Mouse (Mus musculus) kidney, adult 2 months (tissue): Measurements from ENCODE around the gene Cops2.

ENCODE experiments used
- CTCF ChIP-seq: fragments of 200-500 bp; conservative IDR thresholded peaks from 2 replicates; pipeline ENCODE4 v1.5.1; 2011; ENCODE audit warnings: low read depth, mild to moderate bottlenecking, control low read depth, low read length, moderate library complexity, mixed read lengths; ENCODE audit not compliant: insufficient read depth, insufficient read length
- POLR2A ChIP-seq: fragments of 200-500 bp; IDR thresholded peaks from one replicate; pipeline ENCODE4 v1.6.1; 2011; ENCODE audit warnings: low read depth, low read length, control low read depth

DNA sequence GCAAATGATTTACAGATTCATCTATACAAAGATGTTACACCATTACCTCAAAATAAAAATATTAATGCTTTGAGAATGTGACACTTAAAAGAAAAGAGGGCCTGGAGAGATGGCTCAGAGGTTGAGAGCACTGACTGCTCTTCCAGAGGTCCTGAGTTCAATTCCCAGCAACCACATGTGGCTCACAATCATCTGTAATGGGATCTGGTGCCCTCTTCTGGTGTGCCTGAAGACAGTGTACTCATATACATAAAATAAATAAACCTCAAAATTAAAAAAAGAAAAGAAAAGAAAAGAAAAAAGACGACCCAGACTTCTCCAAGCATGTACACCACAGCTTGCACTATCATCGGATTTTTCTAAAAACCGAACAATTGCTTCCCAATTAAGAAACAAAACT, 1.2 kb downstream of the Cops2 start:
- TF ChIP-seq CTCF (no peak), POLR2A (no peak)
